Mouse (Mus musculus) spleen, adult 2 months (tissue): Measurements from ENCODE around the gene Il11ra1. TPM values are rescaled to one million over a fixed set of nuclear protein-coding genes. Genes with fewer than 3 reads are reported as not detected.

Source experiments
- DNase-seq, 2 experiments: peaks; one replicate each; pipeline versions ENCODE4 v3.0.0 to v3.0.0-alpha.2; 2012 to 2021; ENCODE audit warnings: low spot score in 2 of 2, low read depth in 1 of 2
- H3K27ac ChIP-seq: fragments of 200-500 bp; 2 replicates; pipeline ENCODE4 v1.5.1; 2012; ENCODE audit warnings: low read length, inconsistent platforms; ENCODE audit not compliant: insufficient read depth
- H3K27me3 ChIP-seq: fragments of 200-500 bp; 2 replicates; pipeline ENCODE4 v1.6.1; 2012; ENCODE audit warnings: mild to moderate bottlenecking, moderate library complexity, low read length, inconsistent platforms; ENCODE audit not compliant: control insufficient read depth, insufficient read depth
- H3K36me3 ChIP-seq: fragments of 200-500 bp; 2 replicates; pipeline ENCODE4 v1.6.1; 2012; ENCODE audit warnings: mild to moderate bottlenecking, low read length, inconsistent platforms; ENCODE audit not compliant: control insufficient read depth, insufficient read depth
- H3K4me1 ChIP-seq: fragments of 200-500 bp; 2 replicates; pipeline ENCODE4 v1.6.1; 2011; ENCODE audit warnings: inconsistent platforms; ENCODE audit not compliant: control insufficient read depth, insufficient read depth, insufficient read length
- H3K4me3 ChIP-seq: fragments of 200-500 bp; 2 replicates; pipeline ENCODE4 v1.5.1; 2011; ENCODE audit warnings: mild to moderate bottlenecking, inconsistent platforms; ENCODE audit not compliant: insufficient read depth, insufficient read length; ENCODE audit errors: extremely low read depth
- CTCF ChIP-seq: fragments of 200-500 bp; IDR thresholded peaks from 2 replicates; pipeline ENCODE4 v1.5.1; 2011; ENCODE audit warnings: mild to moderate bottlenecking, inconsistent platforms; ENCODE audit not compliant: insufficient read depth, insufficient read length, insufficient replicate concordance; ENCODE audit errors: extremely low read depth
- POLR2A ChIP-seq: fragments of 200-500 bp; IDR thresholded peaks from 2 replicates; pipeline ENCODE4 v1.6.1; 2011; ENCODE audit warnings: low read depth, low read length, inconsistent platforms
- WGBS: fragments of 180-500 bp; shearing (Covaris S2); methylation state at CpG from one replicate; pipeline ENCODE4 v1.1.7; 2018; 5-methylcytosine and 5-hydroxymethylcytosine counted together
- polyA plus RNA-seq: library from polyadenylated mRNA; depleted of rRNA; stranded (reverse); fragments of >200 nt; gene quantifications from 2 replicates; pipeline ENCODE4 v1.2.3, GENCODE M21; 2012

The Il11ra1 gene
- polyA plus RNA-seq, 1 experiment: 52.1 TPM

DNA sequence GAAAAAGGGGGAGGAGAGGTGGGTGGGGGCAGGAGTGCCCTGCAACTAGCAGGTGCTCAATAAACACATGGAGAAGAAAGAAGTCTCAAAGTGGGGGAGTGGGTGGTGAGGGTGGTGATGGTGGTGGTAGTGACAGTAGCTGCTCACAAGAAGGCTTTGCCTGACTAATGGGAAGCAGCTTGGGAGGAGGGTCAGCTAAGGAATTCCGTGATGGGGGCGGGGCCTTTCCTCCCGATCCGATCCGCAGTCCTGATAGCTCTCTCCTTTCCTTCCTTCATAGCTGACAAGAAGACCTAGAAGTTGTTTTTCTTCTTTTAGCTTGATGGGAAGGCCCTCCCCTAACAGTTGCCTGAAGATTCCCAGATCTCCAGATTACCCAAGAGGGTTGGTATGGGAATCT, 4.9 kb downstream of the Il11ra1 start:
- Histone ChIP-seq H3K36me3 (no peaks in the 10 kb centered on the region), H3K27ac (no peak overlapping the region), H3K27me3 (no peaks in the 10 kb centered on the region), H3K4me1 (peaks cover 2% of the 10 kb centered on the region; the same call in 1 of the 2 replicates), H3K4me3 (no peak overlapping the region)
- no peak for DNase-seq
- WGBS: 35% methylated on average over 5 of the region's 5 CpGs
- TF ChIP-seq POLR2A: no peak
- no peak for TF ChIP-seq CTCF

DNA sequence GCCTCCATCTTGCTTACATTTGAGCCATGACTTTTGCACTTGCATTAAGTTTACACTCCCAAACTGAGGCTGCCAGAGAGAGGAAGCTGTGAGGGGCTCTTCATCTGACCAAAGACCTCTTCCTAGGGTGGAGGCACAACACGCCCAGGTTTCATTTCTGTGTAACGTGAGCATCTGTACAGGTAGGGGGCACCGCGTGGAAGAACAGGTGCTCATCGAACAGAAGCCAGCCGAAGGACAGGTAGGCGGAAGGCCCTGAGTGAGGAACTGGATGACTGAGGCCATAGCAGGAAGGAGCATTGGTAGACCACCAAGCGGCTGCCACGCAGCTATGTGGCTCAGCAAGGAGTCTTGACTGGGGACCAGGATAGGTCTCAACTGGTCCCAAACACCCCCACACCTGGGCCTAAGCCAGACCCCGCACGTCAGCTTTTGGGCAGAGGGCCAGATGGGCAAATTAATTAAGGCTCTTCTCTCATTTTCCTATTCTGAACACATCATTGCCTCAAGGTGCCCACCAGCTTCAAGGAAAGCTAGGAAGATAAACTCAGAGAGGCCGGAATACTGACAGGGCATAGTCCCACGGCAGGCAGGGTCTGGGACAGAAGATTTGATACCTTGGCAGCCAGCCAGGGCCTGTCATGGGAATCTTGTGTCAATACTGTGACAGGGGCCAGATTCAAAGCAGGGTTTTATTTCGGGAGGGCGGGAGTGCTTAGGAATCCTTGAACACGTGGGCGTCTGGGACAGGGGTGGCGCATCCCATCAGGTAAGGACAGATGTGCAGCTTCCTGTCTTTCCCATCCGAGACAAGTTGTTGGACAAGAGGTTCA, 6.3 kb downstream of the Il11ra1 start:
- 81% methylated on average over 19 of the region's 19 CpGs for WGBS
- no peak overlapping the region for H3K4me3 ChIP-seq
- DNase-seq: no peak
- no peaks in the 10 kb centered on the region for H3K36me3 ChIP-seq
- TF ChIP-seq CTCF (no peak), POLR2A (no peak)
- H3K27ac ChIP-seq: no peak overlapping the region
- H3K4me1 ChIP-seq: peaks cover 2% of the 10 kb centered on the region; the same call in 1 of the 2 replicates
- H3K27me3 ChIP-seq: no peaks in the 10 kb centered on the region

DNA sequence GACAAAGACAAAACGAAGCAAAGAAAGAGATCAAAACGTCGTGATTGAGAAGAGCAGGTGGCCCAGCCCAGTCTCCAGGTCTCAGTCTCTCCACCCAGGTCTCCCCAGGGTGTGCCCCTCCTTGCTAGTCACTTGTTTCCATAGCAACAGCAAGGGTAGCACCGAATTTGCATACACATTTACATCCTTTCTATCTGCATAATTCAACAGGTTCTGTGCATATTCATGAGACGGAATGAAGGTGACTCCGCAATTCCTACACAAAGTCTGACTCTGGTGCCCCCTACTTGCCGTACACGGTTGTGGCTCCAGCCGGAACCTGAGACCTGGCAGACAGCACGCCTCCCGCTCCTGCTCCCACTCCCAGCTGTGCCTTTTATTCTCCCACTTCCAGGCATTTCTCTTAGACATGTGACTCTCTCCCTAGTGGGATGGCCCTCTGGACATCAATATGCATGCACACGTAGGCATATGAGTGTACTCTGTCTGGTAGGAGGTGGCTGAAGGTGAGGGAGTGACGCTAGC, 7.3 kb downstream of the Il11ra1 start:
- Histone ChIP-seq H3K27ac (no peak overlapping the region), H3K4me3 (no peak overlapping the region), H3K27me3 (no peaks in the 10 kb centered on the region), H3K36me3 (no peaks in the 10 kb centered on the region), H3K4me1 (peaks cover 3% of the 10 kb centered on the region; the same call in 1 of the 2 replicates)
- DNase-seq: peak; percentile 60 to 63
- whole genome bisulfite sequencing: 8% methylated on average over 13 of the region's 13 CpGs
- TF ChIP-seq CTCF (peak; percentile 48; the same call in 1 of the 2 replicates), POLR2A (no peak)

GRCm38 (mm10) chr4:41708192-41708745, 8.5 kb downstream of the Il11ra1 start:
- WGBS: 47% methylated on average over 8 of the region's 8 CpGs
- Histone ChIP-seq H3K27ac (no peak overlapping the region), H3K4me3 (no peak overlapping the region), H3K36me3 (no peaks in the 10 kb centered on the region), H3K27me3 (no peaks in the 10 kb centered on the region), H3K4me1 (peaks cover 10% of the 10 kb centered on the region; the same call in 1 of the 2 replicates)
- TF ChIP-seq CTCF: no peak
- TF ChIP-seq POLR2A: no peak
- no peak for DNase-seq

DNA sequence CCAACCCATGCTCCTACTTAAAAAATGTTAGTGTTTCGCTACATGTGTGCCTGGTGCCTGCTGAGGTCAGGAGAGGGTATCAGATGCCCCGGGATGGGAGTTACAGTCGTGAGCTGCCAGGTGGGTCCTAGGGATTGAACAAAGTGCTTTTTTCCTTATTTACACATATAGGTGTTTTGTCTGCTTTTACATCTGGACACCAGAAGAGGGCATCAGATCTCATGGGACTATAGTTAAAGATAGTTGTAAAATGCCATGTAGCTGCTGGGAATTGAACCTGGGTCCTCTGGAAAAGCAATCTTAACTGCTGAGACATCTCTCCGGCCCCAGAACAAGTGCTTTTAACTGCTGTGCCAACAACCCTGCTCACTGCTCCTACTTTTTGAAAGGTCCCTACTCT, 10.4 kb downstream of the Il11ra1 start:
- H3K4me1 ChIP-seq: peaks cover 10% of the 10 kb centered on the region; the same call in 1 of the 2 replicates
- H3K36me3 ChIP-seq: no peaks in the 10 kb centered on the region
- no peak overlapping the region for H3K4me3 ChIP-seq
- no peak for DNase-seq
- WGBS: 80% methylated on average over 4 of the region's 4 CpGs
- TF ChIP-seq CTCF (no peak), POLR2A (no peak)
- H3K27me3 ChIP-seq: no peaks in the 10 kb centered on the region
- H3K27ac ChIP-seq: no peak overlapping the region

GRCm38 (mm10) chr4:41711705-41712375, 12.1 kb downstream of the Il11ra1 start:
- H3K4me3 ChIP-seq: no peak overlapping the region
- H3K27ac ChIP-seq: no peak overlapping the region
- WGBS: 88% methylated on average over 16 of the region's 16 CpGs
- peaks cover 10% of the 10 kb centered on the region; the same call in 1 of the 2 replicates for H3K4me1 ChIP-seq
- no peaks in the 10 kb centered on the region; the same call in 1 of the 2 replicates for H3K36me3 ChIP-seq
- no peak for DNase-seq
- TF ChIP-seq CTCF (no peak), POLR2A (no peak)
- no peaks in the 10 kb centered on the region for H3K27me3 ChIP-seq
